Mouse (Mus musculus) heart, postnatal 0 days (tissue): ENCODE data around the gene Ephb2. TPM values are rescaled to one million over a fixed set of nuclear protein-coding genes. Genes with fewer than 3 reads are reported as not detected.

Source experiments
- ATAC-seq: fragments of 200-750 bp; cut with Nextera tagmentation; 2 replicates; pipeline ENCODE4 v1.8.0; 2017; ENCODE audit warnings: low read depth, moderate number of reproducible peaks, moderate library complexity; ENCODE audit not compliant: insufficient read depth
- DNase-seq: peaks from one replicate; pipeline ENCODE4 v3.0.0-alpha.2; 2016; ENCODE audit warnings: low spot score
- H3K27ac ChIP-seq: fragments of 300-500 bp; sonication (generic); 2 replicates; pipeline ENCODE4 v1.5.1; 2014; ENCODE audit warnings: low read depth, mild to moderate bottlenecking
- H3K27me3 ChIP-seq: fragments of 300-500 bp; sonication (generic); 2 replicates; pipeline ENCODE4 v1.6.1; 2014; ENCODE audit warnings: low read length, mixed read lengths; ENCODE audit not compliant: control insufficient read depth, insufficient read depth
- H3K36me3 ChIP-seq: fragments of 300-500 bp; sonication (generic); replicated peaks from 2 replicates; pipeline ENCODE4 v1.6.1; 2014; ENCODE audit warnings: low read length, mixed read lengths; ENCODE audit not compliant: control insufficient read depth, insufficient read depth
- H3K4me1 ChIP-seq: fragments of 300-500 bp; sonication (generic); 2 replicates; pipeline ENCODE4 v1.6.1; 2014; ENCODE audit warnings: antibody characterized with exemption; ENCODE audit not compliant: control insufficient read depth, insufficient read depth
- H3K4me2 ChIP-seq: fragments of 300-500 bp; sonication (generic); 2 replicates; pipeline ENCODE4 v1.6.1; 2014; ENCODE audit warnings: low read depth, mild to moderate bottlenecking, low read length, moderate library complexity
- H3K4me3 ChIP-seq: fragments of 300-500 bp; sonication (generic); 2 replicates; pipeline ENCODE4 v1.5.1; 2014; ENCODE audit warnings: low read depth, low read length
- H3K9ac ChIP-seq: fragments of 300-500 bp; sonication (generic); replicated peaks from 2 replicates; pipeline ENCODE4 v1.6.1; 2014; ENCODE audit warnings: low read depth, low read length, mixed read lengths
- H3K9me3 ChIP-seq: fragments of 300-500 bp; sonication (generic); replicated peaks from 2 replicates; pipeline ENCODE4 v1.6.1; 2016; ENCODE audit warnings: low read length; ENCODE audit not compliant: control insufficient read depth
- CTCF ChIP-seq: IDR thresholded peaks from 2 replicates; pipeline ENCODE4 v1.5.1; 2016; ENCODE audit warnings: antibody characterized with exemption, control low read depth, low read depth
- EP300 ChIP-seq: IDR thresholded peaks from 2 replicates; pipeline ENCODE4 v1.6.1; 2016; ENCODE audit warnings: antibody characterized with exemption, low read depth
- WGBS: fragments of 180-500 bp; shearing (Covaris S2); extraction: QIAGEN DNeasy Blood & Tissue Kit; methylation state at CpG from one replicate; pipeline ENCODE4 v1.1.7; 2014; 5-methylcytosine and 5-hydroxymethylcytosine counted together
- polyA plus RNA-seq: library from polyadenylated mRNA; unstranded; fragments of >200 nt; fragmentation: Nextera tagmentation; extraction: Ambion mirVana; gene quantifications from 2 replicates; pipeline ENCODE4 v1.2.1, GENCODE M21; 2015
- total RNA-seq: library from RNA; depleted of rRNA; stranded (reverse); fragments of >200 nt; gene quantifications from 2 replicates; pipeline ENCODE4 v1.2.3, GENCODE M21; 2014; ENCODE audit warnings: low replicate concordance

Ephb2 gene
- total and polyA plus RNA-seq, 2 experiments from 2014 or later: 0.19 to 10.2 TPM

DNA sequence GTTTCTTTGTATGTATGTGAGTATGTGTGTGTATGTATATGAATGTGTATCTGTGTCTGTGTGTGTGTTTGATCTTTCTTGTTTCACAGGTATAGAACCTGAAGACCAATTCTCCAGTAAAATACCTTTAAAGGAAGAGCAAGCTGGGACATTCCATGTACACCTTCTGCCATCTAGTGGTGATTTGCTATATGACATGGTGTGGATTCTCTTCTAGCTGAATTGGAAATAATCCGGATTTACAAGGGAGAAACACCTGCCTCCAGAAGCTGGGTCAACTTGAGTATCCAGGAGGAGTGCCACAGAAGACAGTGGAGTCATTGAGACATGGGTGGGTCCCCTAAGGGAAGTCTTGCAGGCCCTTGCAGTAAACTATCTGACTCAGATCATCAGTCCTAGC is 214.5 kb downstream of the Ephb2 start:
- ATAC-seq: no peak; the same call in 1 of the 2 replicates
- Histone ChIP-seq H3K27me3 (peaks cover 12% of the 10 kb centered on the region; the same call in 1 of the 2 replicates), H3K9ac (no peak overlapping the region), H3K9me3 (no peaks in the 10 kb centered on the region), H3K4me1 (no peaks in the 10 kb centered on the region), H3K36me3 (no peaks in the 10 kb centered on the region), H3K27ac (no peak overlapping the region), H3K4me2 (no peak overlapping the region), H3K4me3 (no peak overlapping the region)
- WGBS: 3% methylated on average over 1 of the region's 1 CpGs
- peak; percentile 43 for DNase-seq
- TF ChIP-seq EP300 (no peak), CTCF (peak; percentile 93)

GRCm38 (mm10) chr4:136613657-136614056 is 222.1 kb downstream of the Ephb2 start:
- TF ChIP-seq CTCF: no peak
- TF ChIP-seq EP300: no peak
- no peaks in the 10 kb centered on the region for H3K36me3 ChIP-seq
- no peaks in the 10 kb centered on the region for H3K27me3 ChIP-seq
- no peak overlapping the region for H3K4me3 ChIP-seq
- H3K27ac ChIP-seq: no peak overlapping the region
- DNase-seq (no peak), ATAC-seq (no peak)
- WGBS: 56% methylated on average over 7 of the region's 7 CpGs
- H3K9me3 ChIP-seq: no peaks in the 10 kb centered on the region
- H3K4me1 ChIP-seq: no peaks in the 10 kb centered on the region
- H3K4me2 ChIP-seq: no peak overlapping the region
- no peak overlapping the region for H3K9ac ChIP-seq

- Histone ChIP-seq H3K4me3 (no peak within 1 kb of the TSS), H3K36me3 (no peaks in the 10 kb centered on the region), H3K9ac (no peak within 1 kb of the TSS), H3K27me3 (no peaks in the 10 kb centered on the region), H3K9me3 (no peaks in the 10 kb centered on the region), H3K4me1 (no peaks in the 10 kb centered on the region), H3K4me2 (no peak within 1 kb of the TSS), H3K27ac (no peak within 1 kb of the TSS)
- ATAC-seq (no peak), DNase-seq (no peak)
- TF ChIP-seq EP300 (no peak), CTCF (no peak)
- WGBS: 51% methylated on average over 4 of the region's 4 CpGs
Observed at GRCm38 (mm10) chr4:136610387-136610856, 225.4 kb downstream of the Ephb2 start, which contains the start of gene Tex46. Gene Tex46 (plus strand): TSS chr4:136610437.

GRCm38 (mm10) chr4:136605756-136606485 is 229.9 kb downstream of the Ephb2 start:
- Histone ChIP-seq H3K36me3 (no peaks in the 10 kb centered on the region), H3K9ac (no peak overlapping the region), H3K4me1 (peaks cover 4% of the 10 kb centered on the region), H3K4me3 (no peak overlapping the region), H3K9me3 (no peaks in the 10 kb centered on the region), H3K27me3 (no peaks in the 10 kb centered on the region), H3K27ac (no peak overlapping the region), H3K4me2 (no peak overlapping the region)
- TF ChIP-seq CTCF (no peak), EP300 (no peak)
- DNase-seq (no peak), ATAC-seq (no peak)
- 85% methylated on average over 19 of the region's 19 CpGs for WGBS

DNA sequence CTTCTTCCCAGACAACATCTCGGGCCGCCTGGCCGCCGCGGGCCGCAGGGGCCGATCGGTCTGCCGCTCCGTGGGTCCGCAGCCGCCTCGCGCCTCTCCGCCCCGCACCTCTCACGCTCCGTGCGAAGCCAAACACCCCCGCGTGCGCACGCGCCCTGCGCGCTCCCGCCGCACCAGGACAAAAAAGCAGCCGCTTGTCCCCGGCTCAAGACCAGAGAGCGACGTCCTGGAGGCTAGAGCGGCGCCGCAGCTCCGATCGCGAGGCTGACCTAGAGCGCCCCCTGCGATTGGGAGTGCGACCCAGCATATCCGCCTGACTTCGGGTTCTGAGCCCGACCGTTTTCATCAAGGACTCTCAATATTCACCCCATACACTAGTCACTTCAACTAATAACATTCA is 233.2 kb downstream of the Ephb2 start, which contains the start of gene Kdm1a:
Gene Kdm1a (minus strand): TSS at position 156 of the 400 bp plus-strand sequence.
- TF ChIP-seq CTCF: peak; percentile 91
- TF ChIP-seq EP300: no peak
- peak within 1 kb of the TSS; percentile 97 for H3K9ac ChIP-seq
- H3K4me1 ChIP-seq: peaks cover 11% of the 10 kb centered on the region
- H3K27ac ChIP-seq: peak within 1 kb of the TSS; percentile 85
- H3K36me3 ChIP-seq: no peaks in the 10 kb centered on the region
- under 1% methylated on average over 36 of the region's 45 CpGs for WGBS
- DNase-seq: peak; percentile 87
- H3K4me3 ChIP-seq: peak within 1 kb of the TSS; percentile 80
- peak; percentile 89 for ATAC-seq
- no peaks in the 10 kb centered on the region for H3K9me3 ChIP-seq
- H3K27me3 ChIP-seq: no peaks in the 10 kb centered on the region
- peak within 1 kb of the TSS; percentile 69 for H3K4me2 ChIP-seq
